Mouse (Mus musculus) heart, embryonic 16.5 days (tissue): ENCODE data around the gene Wbp11. TPM values are rescaled to one million over a fixed set of nuclear protein-coding genes. Genes with fewer than 3 reads are reported as not detected.

ENCODE experiments used
- ATAC-seq: fragments of 200-750 bp; cut with Nextera tagmentation; replicated peaks from 2 replicates; pipeline ENCODE4 v1.8.0; 2017; ENCODE audit warnings: moderate number of reproducible peaks; ENCODE audit not compliant: insufficient read depth, low FRiP score; ENCODE audit errors: extremely low read depth
- H3K27ac ChIP-seq: fragments of 300-500 bp; sonication (generic); 2 replicates; pipeline ENCODE4 v1.5.1; 2014; ENCODE audit warnings: mild to moderate bottlenecking, low read length, control low read depth, moderate library complexity
- H3K27me3 ChIP-seq: fragments of 300-500 bp; sonication (generic); 2 replicates; pipeline ENCODE4 v1.6.1; 2014; ENCODE audit warnings: low read length, mixed read lengths; ENCODE audit not compliant: control insufficient read depth, insufficient read depth
- H3K36me3 ChIP-seq: fragments of 300-500 bp; sonication (generic); 2 replicates; pipeline ENCODE4 v1.6.1; 2014; ENCODE audit not compliant: control insufficient read depth, insufficient read depth
- H3K4me1 ChIP-seq: fragments of 300-500 bp; sonication (generic); 2 replicates; pipeline ENCODE4 v1.6.1; 2014; ENCODE audit warnings: low read length, mixed read lengths; ENCODE audit not compliant: control insufficient read depth, insufficient read depth
- H3K4me2 ChIP-seq: fragments of 300-500 bp; sonication (generic); 2 replicates; pipeline ENCODE4 v1.6.1; 2014; ENCODE audit warnings: low read depth, mild to moderate bottlenecking, control low read depth, low read length
- H3K4me3 ChIP-seq: fragments of 300-500 bp; sonication (generic); 2 replicates; pipeline ENCODE4 v1.5.1; 2014; ENCODE audit warnings: mild to moderate bottlenecking, control low read depth, low read length
- H3K9ac ChIP-seq: fragments of 300-500 bp; sonication (generic); 2 replicates; pipeline ENCODE4 v1.6.1; 2014; ENCODE audit warnings: low read length, control low read depth
- H3K9me3 ChIP-seq: fragments of 300-500 bp; sonication (generic); replicated peaks from 2 replicates; pipeline ENCODE4 v1.6.1; 2016; ENCODE audit warnings: low read length; ENCODE audit not compliant: control insufficient read depth
- WGBS: fragments of 180-500 bp; shearing (Covaris S2); extraction: QIAGEN DNeasy Blood & Tissue Kit; methylation state at CpG from one replicate; pipeline ENCODE4 v1.1.7; 2014; 5-methylcytosine and 5-hydroxymethylcytosine counted together
- polyA plus RNA-seq: library from polyadenylated mRNA; unstranded; fragments of >200 nt; fragmentation: Nextera tagmentation; extraction: Ambion mirVana; gene quantifications from 2 replicates; pipeline ENCODE4 v1.2.1, GENCODE M21; 2015

Gene Wbp11
- polyA plus RNA-seq, 1 experiment from 2014 or later: 77.7 TPM

DNA sequence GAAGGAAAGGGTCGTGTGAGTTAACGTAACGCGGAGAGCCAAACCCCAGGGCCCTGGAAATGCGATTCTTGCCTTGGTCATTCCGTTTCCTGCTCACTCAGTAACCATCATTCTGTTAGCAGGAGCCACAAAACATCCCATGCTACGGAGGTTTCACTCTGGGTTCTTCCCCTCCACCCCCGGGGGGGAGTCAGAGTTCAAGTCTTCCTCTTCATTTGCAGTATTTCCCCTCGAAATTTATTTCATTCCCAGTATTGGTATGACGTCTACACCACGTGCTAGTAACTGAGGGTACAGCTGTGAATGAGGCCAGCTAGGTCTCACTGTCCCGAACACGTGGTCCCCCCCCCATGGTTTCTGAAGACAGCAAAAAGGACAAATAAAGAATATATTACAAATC lies 18.4 kb downstream of the Wbp11 start:
- Histone ChIP-seq H3K27ac (no peak overlapping the region), H3K4me3 (peak overlapping the region; percentile 93), H3K4me2 (peak overlapping the region; percentile 99), H3K9me3 (no peaks in the 10 kb centered on the region), H3K4me1 (peaks cover 19% of the 10 kb centered on the region), H3K27me3 (no peaks in the 10 kb centered on the region), H3K36me3 (peaks cover 20% of the 10 kb centered on the region), H3K9ac (0 out of 2 replicates have a peak overlapping the region, but pooled peaks have one; percentile 88)
- no peak for ATAC-seq
- WGBS: 65% methylated on average over 13 of the region's 13 CpGs

DNA sequence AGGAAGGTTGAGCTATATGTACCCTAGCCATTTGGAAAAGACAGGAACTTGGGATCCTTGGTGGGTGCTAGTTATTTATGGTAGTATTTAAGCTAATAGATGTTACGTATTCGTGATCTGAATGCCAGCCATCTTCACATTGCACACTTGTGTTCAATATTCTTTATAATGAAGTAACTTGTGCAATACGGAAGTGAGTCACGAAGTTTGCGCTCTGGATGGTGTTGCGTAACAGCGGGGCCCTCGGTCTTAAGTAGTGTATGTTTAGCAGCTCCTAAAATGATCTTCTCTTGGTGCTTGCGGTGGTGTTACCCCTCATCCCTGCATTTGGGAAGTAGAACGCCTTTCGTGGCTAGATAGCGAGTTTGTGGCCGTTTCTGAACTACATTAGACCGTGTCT lies 19.0 kb downstream of the Wbp11 start:
- Histone ChIP-seq H3K4me3 (peak overlapping the region; percentile 93), H3K4me2 (peak overlapping the region; percentile 99), H3K4me1 (peaks cover 19% of the 10 kb centered on the region), H3K27me3 (no peaks in the 10 kb centered on the region), H3K9ac (peak overlapping the region; percentile 88), H3K9me3 (no peaks in the 10 kb centered on the region), H3K27ac (peak overlapping the region; percentile 29; the same call in 1 of the 2 replicates), H3K36me3 (peaks cover 14% of the 10 kb centered on the region)
- no peak for ATAC-seq
- 22% methylated on average over 14 of the region's 14 CpGs for WGBS

DNA sequence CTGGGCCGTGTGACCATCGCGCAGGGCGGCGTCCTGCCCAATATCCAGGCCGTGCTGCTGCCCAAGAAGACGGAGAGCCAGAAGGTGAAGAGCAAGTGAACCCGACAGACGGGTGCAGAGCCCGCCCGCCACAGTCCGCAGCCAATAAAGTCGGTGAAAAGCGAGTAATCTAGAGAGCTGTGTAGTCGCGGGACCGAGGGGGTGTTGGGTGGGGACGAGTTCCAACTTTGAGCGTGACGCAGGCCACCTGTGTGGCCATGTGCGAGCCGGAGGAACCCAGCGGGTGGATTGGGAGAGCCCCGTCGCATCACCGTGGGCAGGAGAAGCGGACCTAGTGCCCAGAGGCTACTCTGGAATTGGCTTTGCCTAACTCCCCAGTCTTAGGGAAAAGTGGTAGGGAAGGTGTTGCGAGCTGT lies 19.4 kb downstream of the Wbp11 start:
- ATAC-seq: peak; percentile 5; the same call in 1 of the 2 replicates
- under 1% methylated on average over 28 of the region's 28 CpGs for WGBS
- H3K27ac ChIP-seq: peak overlapping the region; percentile 29
- peak overlapping the region; percentile 93 for H3K4me3 ChIP-seq
- H3K36me3 ChIP-seq: peaks cover 10% of the 10 kb centered on the region
- H3K27me3 ChIP-seq: no peaks in the 10 kb centered on the region
- no peaks in the 10 kb centered on the region for H3K9me3 ChIP-seq
- peaks cover 19% of the 10 kb centered on the region for H3K4me1 ChIP-seq
- H3K4me2 ChIP-seq: peak overlapping the region; percentile 99
- peak overlapping the region; percentile 88 for H3K9ac ChIP-seq

DNA sequence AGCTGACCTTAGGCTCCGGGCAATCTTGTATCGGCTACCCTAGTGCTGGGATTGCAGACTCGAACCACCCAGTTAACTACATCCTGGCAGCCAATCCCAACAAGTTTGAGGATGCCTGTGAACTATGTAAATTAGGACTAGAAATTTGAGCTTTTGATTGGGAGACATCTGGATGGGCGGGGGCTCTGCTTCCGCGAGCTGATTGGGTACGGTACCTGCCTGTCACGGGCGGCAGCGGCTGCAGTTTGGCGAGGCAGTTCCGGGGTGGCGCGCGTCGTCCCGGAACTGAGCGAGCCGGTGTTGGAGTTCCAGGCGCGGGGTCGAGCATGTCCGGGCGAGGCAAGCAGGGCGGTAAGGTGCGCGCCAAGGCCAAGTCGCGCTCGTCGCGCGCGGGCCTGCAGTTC lies 20.0 kb downstream of the Wbp11 start, which contains the start of gene H2afj:
TSS of gene H2afj (plus strand) at position 231 of the 404 bp plus-strand sequence.
- Histone ChIP-seq H3K27ac (peak within 1 kb of the TSS; percentile 66), H3K9ac (peak within 1 kb of the TSS; percentile 88), H3K9me3 (no peaks in the 10 kb centered on the region), H3K4me2 (peak within 1 kb of the TSS; percentile 99), H3K4me3 (peak within 1 kb of the TSS; percentile 93), H3K27me3 (no peaks in the 10 kb centered on the region), H3K4me1 (peaks cover 21% of the 10 kb centered on the region), H3K36me3 (peaks cover 9% of the 10 kb centered on the region)
- peak; percentile 86 for ATAC-seq
- WGBS: under 1% methylated on average over 34 of the region's 34 CpGs

DNA sequence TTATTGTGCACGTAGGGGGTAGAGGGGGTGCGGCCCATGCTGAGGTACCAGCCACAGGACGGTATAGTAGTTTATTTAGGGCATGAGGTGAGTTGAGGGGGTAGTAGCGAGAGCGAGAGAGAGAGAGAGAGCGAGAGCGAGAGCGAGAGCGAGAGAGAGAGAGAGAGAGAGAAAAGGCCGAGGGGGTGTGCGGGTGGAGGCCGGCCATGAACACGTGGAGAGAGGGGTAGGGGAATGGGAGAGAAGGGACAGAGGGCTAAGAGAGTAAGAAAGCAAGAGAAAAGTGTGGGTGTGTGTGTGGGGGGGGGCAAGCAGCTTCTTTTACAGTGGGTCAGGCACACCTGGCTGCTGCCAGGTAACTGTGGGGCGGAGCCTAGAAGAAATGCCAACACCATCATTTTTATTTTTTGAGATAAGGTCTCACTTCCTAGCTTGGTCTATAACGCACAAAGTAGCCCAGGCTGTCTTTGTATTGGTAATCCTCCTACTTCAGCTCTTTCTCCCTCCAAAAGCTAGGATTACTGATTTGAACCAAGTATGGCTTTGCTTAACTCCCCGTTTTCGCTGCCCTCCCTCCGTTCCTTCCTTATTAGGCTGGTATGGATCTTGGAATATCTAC lies 20.5 kb downstream of the Wbp11 start:
- WGBS: 27% methylated on average over 18 of the region's 18 CpGs

DNA sequence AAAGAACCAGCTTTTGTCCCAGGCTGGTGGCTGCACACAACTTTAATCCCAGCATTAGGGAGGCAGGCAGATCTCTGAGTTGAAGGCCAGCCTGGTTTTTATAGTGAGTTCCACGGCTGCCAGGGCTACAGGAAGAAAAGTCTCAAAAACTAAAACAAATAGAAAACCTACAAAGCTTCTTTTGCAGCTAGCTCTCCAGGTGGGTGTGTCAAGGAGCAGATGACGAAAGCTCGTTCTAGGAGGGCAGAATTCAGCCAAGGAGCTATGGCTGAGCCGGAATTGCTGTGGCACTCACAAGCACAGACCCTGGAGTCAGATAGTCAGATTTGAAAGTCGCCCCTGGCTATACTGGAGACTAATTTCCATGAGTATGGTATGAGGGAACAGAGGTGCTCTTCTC lies 21.2 kb downstream of the Wbp11 start:
- H3K9ac ChIP-seq: no peak overlapping the region
- H3K27ac ChIP-seq: no peak overlapping the region
- no peak for ATAC-seq
- no peak overlapping the region for H3K4me3 ChIP-seq
- no peaks in the 10 kb centered on the region for H3K27me3 ChIP-seq
- H3K4me2 ChIP-seq: no peak overlapping the region
- H3K9me3 ChIP-seq: no peaks in the 10 kb centered on the region
- H3K4me1 ChIP-seq: peaks cover 25% of the 10 kb centered on the region
- peaks cover under 1% of the 10 kb centered on the region; the same call in 1 of the 2 replicates for H3K36me3 ChIP-seq
- WGBS: 76% methylated on average over 5 of the region's 5 CpGs

More for the DNA sequence above, 20.5 kb downstream of the Wbp11 start:
- H3K4me3 ChIP-seq: peak overlapping the region; percentile 93
- peak overlapping the region; percentile 65 for H3K4me2 ChIP-seq
- H3K27ac ChIP-seq: peak overlapping the region; percentile 66
- no peaks in the 10 kb centered on the region for H3K27me3 ChIP-seq
- peak overlapping the region; percentile 35 for H3K9ac ChIP-seq
- peaks cover 25% of the 10 kb centered on the region for H3K4me1 ChIP-seq
- no peak for ATAC-seq
- no peaks in the 10 kb centered on the region for H3K9me3 ChIP-seq
- peaks cover 7% of the 10 kb centered on the region for H3K36me3 ChIP-seq

DNA sequence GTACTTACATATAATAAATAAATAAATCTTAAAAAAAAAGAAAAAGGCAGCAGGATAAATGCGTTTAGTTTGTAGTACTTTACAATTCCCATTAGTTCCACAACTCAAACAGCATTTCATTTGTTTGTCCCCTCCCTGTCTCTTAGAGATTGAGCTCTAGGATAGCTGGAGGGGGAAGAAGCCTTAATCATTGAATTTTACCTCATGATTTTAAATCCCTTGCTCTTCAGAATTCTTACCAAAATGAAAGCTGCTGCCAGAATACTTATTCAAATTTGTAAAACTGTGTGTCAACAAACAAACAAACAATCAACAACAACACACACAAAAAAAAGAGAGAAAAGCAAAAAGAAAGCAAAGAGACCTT lies 22.6 kb downstream of the Wbp11 start:
- no peaks in the 10 kb centered on the region for H3K9me3 ChIP-seq
- no peak for ATAC-seq
- no peaks in the 10 kb centered on the region for H3K36me3 ChIP-seq
- 81% methylated on average over 1 of the region's 1 CpGs for WGBS
- H3K4me1 ChIP-seq: peaks cover 25% of the 10 kb centered on the region
- no peaks in the 10 kb centered on the region for H3K27me3 ChIP-seq
- no peak overlapping the region for H3K27ac ChIP-seq
- H3K4me3 ChIP-seq: no peak overlapping the region
- no peak overlapping the region for H3K9ac ChIP-seq
- no peak overlapping the region for H3K4me2 ChIP-seq

DNA sequence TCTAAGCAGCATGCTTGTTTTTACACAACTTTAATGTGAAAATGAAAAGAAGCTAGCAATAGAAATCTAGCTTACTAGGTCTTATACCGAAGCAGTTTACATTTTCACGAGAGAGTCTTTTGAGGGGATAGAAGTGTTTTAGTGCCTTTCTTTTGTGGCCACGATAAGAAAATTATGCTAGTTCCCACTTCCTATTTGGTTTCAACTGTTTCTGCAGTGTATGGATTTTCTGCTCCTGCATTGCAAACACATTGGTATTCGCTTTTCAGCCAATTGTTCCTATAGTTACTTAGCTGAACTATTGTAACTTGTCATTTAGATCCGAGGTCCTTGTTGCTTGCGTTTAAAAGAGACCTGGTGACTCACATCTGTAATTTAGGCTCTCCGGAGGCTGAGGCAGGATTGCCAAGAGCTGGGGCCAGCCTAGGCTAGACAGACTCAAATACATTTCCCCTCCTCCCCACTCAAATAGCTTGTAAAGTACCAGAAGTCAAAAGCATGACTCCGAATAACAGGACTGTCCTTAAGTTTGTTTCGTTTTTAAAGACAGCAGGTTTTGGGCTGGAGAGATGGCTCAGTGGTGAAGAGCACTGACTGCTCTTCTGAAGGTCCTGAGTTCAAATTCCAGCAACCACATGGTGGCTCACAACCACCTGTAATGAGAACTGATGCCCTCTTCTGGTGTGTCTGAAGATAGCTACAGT lies 23.2 kb downstream of the Wbp11 start:
- Histone ChIP-seq H3K36me3 (no peaks in the 10 kb centered on the region), H3K27ac (peak overlapping the region; percentile 100), H3K4me1 (peaks cover 24% of the 10 kb centered on the region), H3K9ac (peak overlapping the region; percentile 66), H3K27me3 (no peaks in the 10 kb centered on the region), H3K4me2 (peak overlapping the region; percentile 92), H3K4me3 (peak overlapping the region; percentile 82), H3K9me3 (no peaks in the 10 kb centered on the region)
- WGBS: 27% methylated on average over 9 of the region's 9 CpGs
- ATAC-seq: no peak
